Mouse (Mus musculus) cortical plate, adult 2 months (tissue): ENCODE data around the gene Arl8a.

ENCODE experiments used
- CTCF ChIP-seq: fragments of 200-500 bp; IDR thresholded peaks from 2 replicates; pipeline ENCODE4 v1.5.1; 2011; ENCODE audit warnings: mild to moderate bottlenecking, control low read depth, low read length; ENCODE audit not compliant: insufficient read depth; ENCODE audit errors: extremely low read depth
- POLR2A ChIP-seq: fragments of 200-500 bp; IDR thresholded peaks from 2 replicates; pipeline ENCODE4 v1.6.1; 2011; ENCODE audit warnings: mild to moderate bottlenecking, low read length, control low read depth; ENCODE audit not compliant: insufficient read depth; ENCODE audit errors: extremely low read depth

DNA sequence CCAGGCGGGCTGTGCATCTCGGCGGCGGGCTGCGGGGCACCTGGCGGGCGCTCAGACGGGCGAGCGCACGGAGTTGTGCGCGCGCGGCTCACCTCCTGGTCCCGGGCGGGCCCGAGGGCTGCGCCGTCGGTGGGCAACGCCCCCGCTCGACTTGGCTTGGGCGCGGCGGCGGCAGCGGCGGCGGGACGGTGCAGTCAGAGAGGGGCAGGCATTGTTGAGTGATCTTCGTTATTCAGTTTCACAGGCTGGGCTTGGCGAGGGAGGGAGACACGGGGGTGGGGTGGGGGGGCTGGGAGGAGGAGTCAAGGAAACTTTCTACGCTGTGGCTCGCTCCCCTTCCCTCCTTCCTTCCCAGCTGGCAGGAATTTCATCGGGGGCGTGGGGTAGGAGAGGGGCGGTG, 41.5 kb upstream of the Arl8a start, which contains the start of gene Lgr6:
- no peak for TF ChIP-seq POLR2A
- TF ChIP-seq CTCF = no peak
